Mouse (Mus musculus) lung, adult 2 months (tissue): ENCODE measurements around the gene Pou6f1. TPM values are rescaled to one million over a fixed set of nuclear protein-coding genes. Genes with fewer than 3 reads are reported as not detected.

ENCODE experiments used
- DNase-seq: peaks from one replicate; pipeline ENCODE4 v3.0.0; 2022
- H3K4me1 ChIP-seq: fragments of 200-500 bp; 2 replicates; pipeline ENCODE4 v1.6.1; 2011; ENCODE audit warnings: low read length; ENCODE audit not compliant: control insufficient read depth, insufficient read depth
- H3K4me3 ChIP-seq: fragments of 200-500 bp; replicated peaks from 2 replicates; pipeline ENCODE3; 2011; ENCODE audit warnings: low read depth, mild to moderate bottlenecking, control low read depth, low read length; ENCODE audit errors: extremely low read depth
- CTCF ChIP-seq: fragments of 200-500 bp; IDR thresholded peaks from 2 replicates; pipeline ENCODE4 v1.5.1; 2011; ENCODE audit warnings: mild to moderate bottlenecking, low read length, control low read depth; ENCODE audit not compliant: insufficient read depth
- POLR2A ChIP-seq: fragments of 200-500 bp; IDR thresholded peaks from 2 replicates; pipeline ENCODE4 v1.6.1; 2011; ENCODE audit warnings: low read depth, mild to moderate bottlenecking, control low read depth, low read length, borderline replicate concordance; ENCODE audit errors: extremely low read depth
- WGBS: fragments of 180-500 bp; shearing (Covaris S2); methylation state at CpG from one replicate; pipeline ENCODE4 v1.1.7; 2018; 5-methylcytosine and 5-hydroxymethylcytosine counted together
- polyA plus RNA-seq: library from polyadenylated mRNA; depleted of rRNA; stranded (reverse); fragments of >200 nt; gene quantifications from 2 replicates; pipeline ENCODE4 v1.2.3, GENCODE M21; 2012

The Pou6f1 gene
- polyA plus RNA-seq, 1 experiment, result 40.2 TPM

DNA sequence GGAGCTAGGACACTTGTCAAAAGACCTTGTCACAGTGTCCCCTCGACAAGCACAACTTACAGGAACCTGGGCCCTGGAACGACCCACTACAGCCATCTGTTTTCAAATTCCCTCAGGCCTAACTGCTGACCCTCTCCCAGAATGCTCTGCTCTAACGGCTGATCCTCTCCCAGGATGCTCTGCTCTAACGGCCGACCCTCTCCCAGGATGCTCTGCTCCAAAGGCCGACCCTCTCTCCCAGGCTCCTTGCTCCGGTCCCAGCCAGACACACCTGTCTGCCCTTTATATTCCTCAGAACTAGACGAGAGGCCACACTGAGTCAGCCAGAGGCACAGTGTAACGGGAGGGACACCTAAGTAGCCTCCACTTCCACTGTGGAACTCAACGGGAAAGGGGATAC is 19.7 kb downstream of the Pou6f1 start:
- DNase-seq, result no peak
- no peak overlapping the region for H3K4me3 ChIP-seq
- H3K4me1 ChIP-seq, result no peaks in the 10 kb centered on the region
- 93% methylated on average over 10 of the region's 10 CpGs for WGBS
- TF ChIP-seq POLR2A (no peak), CTCF (no peak)

DNA sequence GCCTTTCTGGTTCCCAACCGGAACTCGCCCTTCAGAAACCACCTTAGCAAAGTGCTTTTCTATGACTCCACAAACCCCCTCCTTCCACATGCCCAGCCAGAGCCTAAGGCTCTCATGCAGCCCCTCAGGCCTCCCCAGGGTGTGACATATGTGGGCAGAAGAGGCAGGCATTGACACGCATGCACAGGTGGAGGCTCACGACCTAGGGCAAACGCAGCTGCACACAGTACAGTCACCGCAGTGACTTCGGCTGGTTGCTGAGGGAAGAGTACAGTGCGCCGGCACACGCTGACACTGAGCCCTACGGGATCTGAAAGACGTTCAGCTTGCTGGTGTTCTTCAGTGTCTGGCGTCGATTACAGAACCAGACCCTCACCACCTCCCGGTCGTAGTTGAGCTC is 21.8 kb downstream of the Pou6f1 start:
- TF ChIP-seq CTCF (no peak), POLR2A (no peak)
- 89% methylated on average over 16 of the region's 16 CpGs for WGBS
- Histone ChIP-seq H3K4me3 (no peak overlapping the region), H3K4me1 (no peaks in the 10 kb centered on the region)
- no peak for DNase-seq

DNA sequence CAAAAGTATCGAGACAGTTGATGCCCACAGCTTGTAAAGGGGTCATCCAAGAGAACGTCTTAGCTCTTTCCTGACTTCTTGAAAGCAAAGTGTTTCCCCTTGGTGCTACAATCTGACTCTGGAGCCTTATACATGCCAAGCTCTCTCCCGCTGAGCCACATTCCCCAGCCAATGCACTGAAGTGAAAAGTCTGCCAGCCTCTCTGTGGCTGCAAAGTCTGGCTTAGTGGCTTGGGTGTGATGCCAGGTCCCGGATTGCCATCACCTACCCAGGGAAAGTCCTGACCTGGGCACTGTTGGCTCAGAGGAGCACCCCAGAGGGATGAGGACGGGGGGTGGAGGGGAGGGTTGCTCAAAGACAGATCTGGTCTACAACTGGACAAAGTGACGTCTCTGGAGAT is 23.0 kb downstream of the Pou6f1 start:
- Histone ChIP-seq H3K4me3 (no peak overlapping the region), H3K4me1 (no peaks in the 10 kb centered on the region)
- no peak for DNase-seq
- TF ChIP-seq POLR2A (no peak), CTCF (no peak)
- WGBS, result 82% methylated on average over 6 of the region's 6 CpGs

DNA sequence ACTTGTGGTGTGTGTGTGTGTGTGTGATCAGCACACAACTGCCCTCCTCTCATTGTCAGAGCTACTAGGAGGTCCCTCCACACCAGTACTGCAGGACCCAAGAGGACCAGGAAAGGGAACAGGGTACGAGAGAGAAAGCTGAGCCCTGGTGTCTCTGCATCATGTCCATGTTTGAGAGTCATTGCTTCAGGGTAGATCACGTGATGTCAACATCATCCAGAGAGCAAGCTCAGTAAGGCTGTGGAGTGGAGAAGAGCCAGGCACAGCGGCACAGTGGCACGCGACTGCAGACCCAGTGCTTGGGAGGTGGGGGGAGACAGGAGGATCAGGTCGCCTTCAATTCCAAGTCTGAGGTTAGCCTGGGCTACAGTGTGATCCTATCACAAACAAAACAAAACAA is 23.4 kb downstream of the Pou6f1 start:
- Histone ChIP-seq H3K4me3 (no peak overlapping the region), H3K4me1 (no peaks in the 10 kb centered on the region)
- WGBS, result 89% methylated on average over 6 of the region's 6 CpGs
- no peak for DNase-seq
- TF ChIP-seq POLR2A (no peak), CTCF (no peak)

DNA sequence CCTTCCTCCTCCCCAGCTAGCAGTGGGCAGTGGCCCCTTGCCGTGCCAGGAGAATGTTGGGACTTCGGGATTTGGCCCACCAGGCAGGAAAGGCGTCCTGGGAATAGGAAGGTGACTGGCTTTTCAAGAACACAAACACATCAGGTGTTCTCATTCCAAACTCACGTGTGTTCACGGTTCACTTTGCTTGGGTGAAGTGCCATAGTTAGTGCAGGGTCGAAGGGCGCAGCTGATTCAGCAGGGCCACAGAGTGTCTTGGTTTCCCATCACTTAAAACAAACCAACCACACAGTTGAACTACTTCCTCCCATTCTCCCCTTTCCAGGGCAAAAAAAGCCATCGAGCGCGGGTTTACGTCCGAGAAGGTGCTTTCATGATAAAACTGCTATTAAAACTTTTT is 24.4 kb downstream of the Pou6f1 start:
- no peak for DNase-seq
- Histone ChIP-seq H3K4me1 (no peaks in the 10 kb centered on the region), H3K4me3 (no peak overlapping the region)
- no peak for TF ChIP-seq CTCF
- no peak for TF ChIP-seq POLR2A
- 82% methylated on average over 12 of the region's 12 CpGs for WGBS

DNA sequence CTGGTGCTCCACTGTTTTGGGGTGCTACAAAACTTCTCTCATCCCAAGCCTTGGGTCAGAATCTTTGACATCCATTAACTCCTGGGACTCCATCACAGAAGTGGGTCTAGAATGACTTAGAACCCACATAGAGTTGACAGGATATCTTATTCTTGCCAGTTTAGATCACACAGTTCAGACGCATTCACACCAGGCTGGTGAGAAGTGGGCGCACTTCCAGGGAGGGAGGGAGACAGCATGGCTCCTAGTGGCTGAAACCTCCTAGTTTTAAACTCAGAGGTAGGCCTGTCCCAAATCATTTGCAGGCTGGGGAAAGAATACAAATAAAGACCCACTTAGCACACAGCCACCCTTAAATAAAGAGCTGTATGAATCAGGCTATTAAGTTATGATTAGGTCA is 25.4 kb downstream of the Pou6f1 start:
- Histone ChIP-seq H3K4me3 (no peak overlapping the region), H3K4me1 (no peaks in the 10 kb centered on the region)
- TF ChIP-seq POLR2A, result no peak
- no peak for TF ChIP-seq CTCF
- WGBS, result 60% methylated on average over 2 of the region's 2 CpGs
- DNase-seq, result no peak

DNA sequence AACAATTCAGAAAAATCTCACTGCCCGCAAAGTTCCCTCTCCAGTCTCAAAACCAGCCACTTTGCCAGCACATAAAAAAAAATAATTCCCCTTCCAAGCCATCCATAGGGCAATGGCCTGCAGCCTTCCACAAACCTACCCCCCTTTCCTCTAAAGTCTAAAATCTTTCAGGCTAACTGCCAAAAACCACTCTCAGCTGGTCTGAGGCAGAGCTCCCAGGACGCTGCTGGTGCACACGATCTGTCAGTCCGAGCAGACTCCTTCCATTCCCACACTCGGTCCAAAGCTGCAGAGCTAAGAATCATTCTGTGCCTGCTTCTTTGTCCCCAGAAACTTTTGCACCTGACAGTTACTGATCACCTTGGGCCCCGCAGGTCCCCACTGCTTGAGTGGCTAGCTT is 25.8 kb downstream of the Pou6f1 start:
- WGBS, result 33% methylated on average over 6 of the region's 6 CpGs
- TF ChIP-seq POLR2A (no peak), CTCF (no peak)
- no peaks in the 10 kb centered on the region for H3K4me1 ChIP-seq
- H3K4me3 ChIP-seq, result no peak overlapping the region
- no peak for DNase-seq

DNA sequence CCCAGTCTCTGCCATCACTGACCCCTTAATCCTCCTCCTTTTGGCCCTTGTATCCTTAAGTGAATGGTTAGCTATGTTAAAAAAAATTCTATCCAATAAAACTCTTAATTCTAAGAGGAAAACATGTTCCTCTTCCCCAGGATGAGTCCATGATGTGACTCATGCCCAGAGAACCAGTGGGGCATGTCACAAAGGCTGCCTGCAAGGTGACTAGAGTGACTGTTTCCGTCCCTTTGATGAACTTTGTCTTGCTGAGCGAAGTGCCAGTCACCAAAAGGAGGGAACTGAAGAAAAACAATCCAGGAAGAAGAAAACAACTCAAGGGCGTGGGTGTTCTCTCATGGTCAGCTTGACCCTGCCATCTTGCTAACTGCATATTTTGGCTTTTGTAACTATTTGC is 30.5 kb downstream of the Pou6f1 start:
- no peak for DNase-seq
- 81% methylated on average over 3 of the region's 3 CpGs for WGBS
- Histone ChIP-seq H3K4me3 (no peak overlapping the region), H3K4me1 (no peaks in the 10 kb centered on the region)
- TF ChIP-seq CTCF (no peak), POLR2A (no peak)

DNA sequence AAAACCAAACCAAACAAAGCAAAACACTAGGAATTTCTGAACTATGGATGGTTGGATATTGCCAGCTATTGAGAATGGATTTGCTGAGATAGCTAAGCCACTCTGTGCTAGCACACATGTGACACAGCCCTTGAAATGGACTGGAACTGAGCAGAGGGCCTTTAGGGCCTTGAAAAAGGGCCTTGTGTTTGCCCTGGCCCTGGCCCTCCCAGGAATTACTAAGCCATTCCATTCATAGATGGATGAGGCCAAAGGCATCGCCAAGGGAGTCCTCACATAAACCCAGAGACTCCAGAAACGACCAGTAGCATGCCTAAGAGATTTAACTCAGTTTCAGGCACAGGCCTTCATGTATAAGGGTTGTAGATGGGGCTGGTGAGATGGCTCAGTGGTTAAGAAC is 33.3 kb downstream of the Pou6f1 start:
- 58% methylated on average over 2 of the region's 2 CpGs for WGBS
- DNase-seq, result no peak
- TF ChIP-seq CTCF (no peak), POLR2A (no peak)
- H3K4me3 ChIP-seq, result no peak overlapping the region
- H3K4me1 ChIP-seq, result no peaks in the 10 kb centered on the region

DNA sequence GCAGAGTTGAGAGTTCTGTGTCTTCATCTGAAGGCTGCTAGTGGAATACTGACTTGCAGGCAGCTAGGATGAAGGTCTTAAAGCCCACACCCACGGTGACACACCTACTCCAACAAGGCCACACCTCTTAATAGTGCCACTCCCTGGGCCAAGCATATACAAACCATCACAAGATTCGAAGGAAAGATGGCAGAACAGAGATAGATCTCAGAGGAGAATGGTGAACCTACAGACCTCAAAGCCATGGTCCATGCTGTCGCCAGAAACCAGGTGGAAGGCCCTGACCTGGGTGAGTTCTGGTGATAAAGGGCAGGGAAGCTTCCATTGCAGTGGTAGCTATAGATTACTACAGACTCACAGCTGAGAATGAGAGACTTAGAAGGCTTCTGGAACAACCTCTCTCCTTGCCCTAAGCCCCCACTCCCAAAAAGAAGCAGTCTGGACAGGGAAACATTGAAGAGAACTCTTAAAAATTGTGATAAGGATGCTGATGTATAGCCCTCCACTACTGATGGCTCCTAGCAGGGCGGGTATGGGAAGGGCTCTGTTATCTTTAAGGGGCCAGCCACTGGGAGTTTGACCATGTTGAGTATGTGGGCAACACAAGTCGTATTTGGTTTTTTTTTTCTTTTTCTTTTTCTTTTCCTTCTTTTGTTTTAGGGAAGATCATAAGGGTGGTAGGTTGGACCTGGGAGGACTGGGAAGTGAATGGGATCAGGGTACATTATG is 41.9 kb downstream of the Pou6f1 start:
- DNase-seq, result no peak
- TF ChIP-seq POLR2A, result no peak
- TF ChIP-seq CTCF, result no peak
- WGBS, result 73% methylated on average over 5 of the region's 5 CpGs
- Histone ChIP-seq H3K4me1 (no peaks in the 10 kb centered on the region), H3K4me3 (no peak overlapping the region)
